Mouse (Mus musculus): ENCODE results near the gene Med23. TPM values are rescaled to one million over a fixed set of nuclear protein-coding genes. Genes with fewer than 3 reads are reported as not detected.

Gene Med23
- total RNA-seq (2021), result 10 to 100 TPM; 32.7 to 37.2 TPM
- long read RNA-seq, experiment 1, full-length matches to known transcripts, result 12 of 21 reads
- long read RNA-seq, experiment 1, partial matches to known transcripts, result 7 of 21 reads
- long read RNA-seq, experiment 1, other reads (novel, unspliced or antisense), result 2 of 21 reads
- long read RNA-seq, experiment 2, full-length matches to known transcripts, result 7 of 11 reads
- long read RNA-seq, experiment 2, partial matches to known transcripts, result 2 of 11 reads
- long read RNA-seq, experiment 2, other reads (novel, unspliced or antisense), result 2 of 11 reads

DNA sequence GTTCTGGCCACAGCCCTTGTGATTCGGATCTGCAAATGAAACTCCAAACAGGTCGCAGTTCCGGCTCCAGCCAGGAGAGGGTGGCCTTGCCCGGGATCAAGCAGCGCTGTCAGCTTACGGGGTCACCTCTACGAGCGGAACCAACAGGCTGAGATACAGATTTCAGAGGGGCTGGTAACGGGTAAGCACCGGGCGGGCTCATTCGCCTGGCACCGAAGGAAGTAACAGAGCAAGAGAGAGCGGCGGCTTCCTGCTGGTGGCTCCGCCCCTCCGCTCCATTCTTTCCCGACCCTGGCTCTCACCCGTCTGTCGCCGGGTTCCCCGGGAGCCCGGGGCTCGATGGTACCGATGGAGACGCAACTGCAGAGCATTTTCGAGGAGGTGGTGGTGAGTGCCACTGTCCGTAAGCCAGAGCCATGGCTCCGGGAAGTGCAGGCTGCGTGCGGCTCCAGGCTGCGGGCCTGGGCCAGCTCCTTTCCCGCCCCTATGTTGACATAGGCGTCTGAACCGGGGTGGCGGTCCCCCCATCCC lies at the start of gene Med23:
Med23 (plus strand) TSS at position 227 of the 531 bp plus-strand sequence.
- Histone ChIP-seq H3K4me3 (peak within 1 kb of the TSS; percentile 84), H3K27ac (peak within 1 kb of the TSS; percentile 54)
- TF ChIP-seq CTCF (IDR thresholded peaks at IDR 0.05), result peak; percentile 93
- intact Hi-C loops (cut with DNase I), result loop anchor here (1.0 to 5.0 kb wide), 3 partner anchors 73 to 367 kb away; no protein-coding TSS in a partner anchor
- peak; percentile 97 to 99 for DNase-seq (ENCODE audit: extremely low spot score in 1 of 2, low spot score in 2 of 2)

DNA sequence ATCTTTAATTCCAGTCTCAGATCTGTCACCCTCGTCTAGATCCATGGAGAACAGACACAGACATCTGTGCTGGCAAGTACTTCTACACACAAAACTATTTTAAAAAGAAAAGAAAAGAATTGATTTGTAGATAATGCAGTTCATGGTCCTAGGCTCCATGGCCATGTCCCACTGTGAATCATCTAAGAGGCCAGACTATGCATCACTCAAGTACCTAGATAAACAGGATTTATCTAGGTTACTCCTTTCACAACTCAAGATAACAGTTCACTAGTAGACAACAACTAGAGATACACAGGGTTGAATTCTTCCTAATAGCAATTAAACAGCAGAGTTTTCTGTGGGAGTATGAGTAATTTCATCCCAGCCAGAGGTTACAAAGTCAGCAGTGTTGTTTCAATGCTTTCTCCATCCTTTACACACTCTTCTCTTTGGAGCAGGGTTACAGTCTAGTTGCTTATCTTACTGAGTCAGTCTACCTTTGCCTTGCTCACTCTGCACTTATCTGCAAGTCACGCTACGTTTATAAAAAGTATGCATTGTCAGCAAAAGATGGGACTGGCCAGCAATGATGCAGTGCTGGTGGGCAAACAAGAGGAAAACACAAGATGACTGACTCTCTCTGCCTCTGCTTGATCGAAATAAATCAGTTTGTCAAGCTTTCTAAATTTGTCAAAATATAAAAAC lies 47.7 kb upstream of the Med23 start:
- H3K4me3 ChIP-seq, result no peak overlapping the region
- intact Hi-C loops (cut with DNase I), result no loop called here
- no peak for TF ChIP-seq CTCF (IDR thresholded peaks at IDR 0.05)
- H3K27ac ChIP-seq, result no peak overlapping the region
- no peak for DNase-seq (ENCODE audit: extremely low spot score in 1 of 2, low spot score in 2 of 2)

DNA sequence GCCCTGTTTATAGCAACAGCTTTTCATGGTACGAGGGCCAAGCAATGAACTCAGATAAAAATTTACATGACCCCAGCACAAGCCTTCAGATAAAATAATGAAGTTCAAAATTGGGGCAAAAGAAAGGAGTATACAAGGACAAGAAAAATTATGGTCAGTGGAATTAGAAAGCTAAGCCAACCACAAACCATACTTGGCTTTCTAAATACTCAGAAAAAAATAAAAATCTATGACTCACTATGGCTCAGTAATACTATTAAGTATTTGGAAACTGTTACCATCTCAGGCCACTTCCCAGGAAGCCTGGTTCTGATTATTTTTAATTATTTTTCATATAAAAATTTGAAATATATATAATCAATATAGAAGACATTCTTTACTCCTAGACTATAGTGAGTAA lies 46.9 kb upstream of the Med23 start:
- DNase-seq (ENCODE audit: extremely low spot score in 1 of 2, low spot score in 2 of 2), result no peak
- TF ChIP-seq CTCF (IDR thresholded peaks at IDR 0.05), result no peak

DNA sequence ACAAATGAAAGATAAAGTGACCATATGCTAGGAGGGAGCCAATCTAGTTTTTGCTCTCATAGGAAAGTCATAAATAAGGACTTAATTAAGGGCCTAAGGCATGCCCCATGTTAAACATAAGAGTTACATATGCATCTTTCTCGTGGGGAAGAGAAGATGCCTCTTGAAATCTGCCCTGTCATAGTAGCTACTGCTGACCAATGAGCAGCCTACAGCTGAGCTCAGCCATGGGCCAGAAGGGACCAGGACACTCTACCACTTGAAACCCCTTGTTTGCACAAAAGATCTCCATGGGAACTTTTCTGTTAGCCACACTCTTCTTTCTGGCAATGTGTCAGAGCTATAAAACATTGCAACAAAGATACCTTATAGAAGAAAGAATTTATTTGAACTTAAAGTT lies 46.5 kb upstream of the Med23 start:
- no peak for TF ChIP-seq CTCF (IDR thresholded peaks at IDR 0.05)
- Histone ChIP-seq H3K27ac (no peak overlapping the region), H3K4me3 (no peak overlapping the region)
- DNase-seq (ENCODE audit: extremely low spot score in 1 of 2, low spot score in 2 of 2), result no peak
- intact Hi-C loops (cut with DNase I), result no loop called here

More for the DNA sequence above, 46.9 kb upstream of the Med23 start:
- H3K4me3 ChIP-seq, result no peak overlapping the region
- intact Hi-C loops (cut with DNase I), result no loop called here
- H3K27ac ChIP-seq, result no peak overlapping the region

DNA sequence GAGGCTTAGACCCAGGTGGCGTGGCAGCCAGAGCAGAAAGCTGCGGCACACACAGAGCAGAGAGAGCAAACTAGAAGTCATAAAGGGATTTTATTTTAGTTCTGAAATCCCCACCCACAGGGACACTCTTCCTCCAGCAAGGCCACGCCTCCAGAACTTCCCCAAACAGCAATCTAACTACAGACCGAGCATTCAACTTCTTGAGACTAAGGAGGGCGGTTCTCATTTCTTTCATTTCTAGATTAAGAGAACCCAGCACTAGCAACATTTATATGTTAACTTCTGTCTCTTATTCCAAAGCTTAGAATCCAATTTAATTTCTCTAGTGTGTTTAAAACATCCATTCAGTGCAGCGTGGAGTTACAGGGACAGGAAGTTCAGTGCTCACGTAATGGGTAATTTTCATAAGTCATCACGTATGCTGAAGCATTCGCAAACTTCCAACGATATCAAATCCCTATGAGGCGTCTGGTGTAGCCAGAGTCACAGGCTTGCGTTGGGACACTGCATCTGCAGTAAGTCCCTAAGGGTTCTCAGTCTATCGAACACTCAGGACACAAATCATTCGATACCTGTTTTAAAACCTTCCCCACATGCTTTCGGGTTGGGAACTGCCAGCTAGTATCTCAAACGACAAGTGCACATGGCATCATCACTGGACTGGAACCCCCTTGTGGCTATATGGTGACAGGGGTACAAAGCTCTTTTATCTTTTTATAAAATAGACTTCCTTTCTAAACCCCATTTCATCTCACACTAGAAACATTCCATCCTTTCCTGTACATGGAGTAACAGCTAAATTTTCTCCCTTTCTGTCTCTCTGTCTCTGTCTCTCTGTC lies 45.9 kb upstream of the Med23 start:
- Histone ChIP-seq H3K27ac (no peak overlapping the region), H3K4me3 (no peak overlapping the region)
- intact Hi-C loops (cut with DNase I), result no loop called here
- TF ChIP-seq CTCF (IDR thresholded peaks at IDR 0.05), result no peak
- DNase-seq (ENCODE audit: extremely low spot score in 1 of 2, low spot score in 2 of 2), result no peak

DNA sequence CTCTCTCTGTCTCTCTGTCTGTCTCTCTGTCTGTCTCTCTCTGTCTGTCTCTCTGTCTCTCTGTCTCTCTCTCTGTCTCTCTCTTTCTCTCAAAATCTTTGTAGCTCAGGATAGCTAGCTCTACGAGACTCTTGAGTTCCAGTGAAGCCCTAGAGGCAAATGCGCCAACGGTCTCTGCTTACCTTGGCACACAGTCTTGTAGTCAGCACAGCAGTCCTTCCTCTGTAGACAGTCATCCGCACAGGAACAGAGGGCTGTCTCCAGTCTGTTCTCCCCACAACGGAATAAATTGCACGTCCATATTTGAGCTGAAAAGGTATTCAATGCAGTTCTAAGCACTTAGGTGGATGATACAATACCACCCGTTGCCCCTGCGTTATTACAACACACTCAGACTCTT lies 45.2 kb upstream of the Med23 start:
- no peak for DNase-seq (ENCODE audit: extremely low spot score in 1 of 2, low spot score in 2 of 2)
- Histone ChIP-seq H3K4me3 (no peak overlapping the region), H3K27ac (no peak overlapping the region)
- intact Hi-C loops (cut with DNase I), result no loop called here
- TF ChIP-seq CTCF (IDR thresholded peaks at IDR 0.05), result no peak

DNA sequence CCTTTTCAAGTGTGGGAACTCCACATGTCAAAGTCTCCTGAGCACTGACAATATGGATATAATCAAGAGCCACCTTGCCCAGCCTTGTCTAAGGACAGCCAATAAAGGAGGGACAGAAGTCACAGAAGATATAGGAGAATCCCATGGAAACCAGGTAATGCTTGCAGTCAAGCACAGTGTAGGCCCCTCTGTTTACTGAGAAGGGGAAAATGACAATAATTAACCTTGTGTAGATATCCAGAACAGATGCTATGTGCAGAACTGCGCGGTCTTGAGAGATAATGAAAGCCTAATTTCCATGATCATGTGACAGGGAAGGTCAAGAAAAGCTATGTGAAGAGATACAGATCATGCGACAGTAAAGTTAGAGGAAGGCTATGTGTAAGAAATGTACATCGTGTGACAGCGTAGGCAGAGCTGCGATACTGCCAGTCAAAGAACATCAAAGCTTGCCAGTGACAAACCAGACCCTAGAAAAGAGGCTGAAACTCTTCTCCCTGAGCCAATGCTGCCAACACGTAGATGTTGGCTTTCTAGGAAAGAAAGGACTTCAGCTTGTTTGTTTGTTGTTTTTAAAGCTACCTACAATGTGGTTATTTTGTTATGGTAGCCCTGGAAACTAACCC lies 44.2 kb upstream of the Med23 start:
- intact Hi-C loops (cut with DNase I), result no loop called here
- no peak overlapping the region for H3K27ac ChIP-seq
- no peak for TF ChIP-seq CTCF (IDR thresholded peaks at IDR 0.05)
- H3K4me3 ChIP-seq, result no peak overlapping the region
- DNase-seq (ENCODE audit: extremely low spot score in 1 of 2, low spot score in 2 of 2), result no peak

DNA sequence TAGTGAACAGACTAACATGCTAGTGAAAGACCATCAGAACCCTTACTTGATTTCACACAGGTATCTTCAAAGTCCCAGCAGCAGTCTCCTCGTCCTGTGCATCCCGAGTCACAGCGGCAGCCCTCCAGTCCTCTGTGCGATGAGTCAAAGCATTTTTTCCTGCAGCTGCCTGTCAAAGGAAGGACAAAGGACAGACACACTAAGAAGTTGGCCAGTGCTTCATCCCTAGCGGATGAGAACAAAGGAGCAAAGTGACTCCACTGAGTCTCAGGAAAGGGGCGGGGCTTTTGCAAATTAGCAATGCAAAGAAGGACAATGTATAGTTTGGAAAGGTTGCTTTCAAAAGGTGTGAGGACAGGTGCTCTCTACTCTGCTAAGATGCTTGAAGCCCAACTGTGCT lies 43.7 kb upstream of the Med23 start:
- intact Hi-C loops (cut with DNase I), result no loop called here
- Histone ChIP-seq H3K27ac (no peak overlapping the region), H3K4me3 (no peak overlapping the region)
- DNase-seq (ENCODE audit: extremely low spot score in 1 of 2, low spot score in 2 of 2), result no peak
- no peak for TF ChIP-seq CTCF (IDR thresholded peaks at IDR 0.05)

DNA sequence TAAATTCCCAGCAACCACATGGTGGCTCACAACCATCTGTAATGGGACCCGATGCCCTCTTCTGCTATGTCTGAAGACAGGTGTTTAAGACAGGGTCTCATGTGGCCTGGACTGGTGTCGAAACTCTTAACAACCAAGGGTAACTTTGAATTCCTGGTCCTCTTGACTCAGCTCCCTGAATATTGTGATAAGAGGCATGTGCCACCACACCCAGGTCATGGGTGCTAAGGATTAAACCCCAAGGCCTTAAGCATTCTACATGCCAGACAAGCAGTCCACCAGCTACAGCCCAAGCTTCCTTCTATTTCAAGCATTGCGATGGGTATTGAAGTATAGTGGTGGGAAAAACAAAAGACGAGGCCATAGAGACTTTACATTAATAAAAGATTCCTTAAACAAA lies 41.6 kb upstream of the Med23 start:
- intact Hi-C loops (cut with DNase I), result no loop called here
- no peak for TF ChIP-seq CTCF (IDR thresholded peaks at IDR 0.05)

DNA sequence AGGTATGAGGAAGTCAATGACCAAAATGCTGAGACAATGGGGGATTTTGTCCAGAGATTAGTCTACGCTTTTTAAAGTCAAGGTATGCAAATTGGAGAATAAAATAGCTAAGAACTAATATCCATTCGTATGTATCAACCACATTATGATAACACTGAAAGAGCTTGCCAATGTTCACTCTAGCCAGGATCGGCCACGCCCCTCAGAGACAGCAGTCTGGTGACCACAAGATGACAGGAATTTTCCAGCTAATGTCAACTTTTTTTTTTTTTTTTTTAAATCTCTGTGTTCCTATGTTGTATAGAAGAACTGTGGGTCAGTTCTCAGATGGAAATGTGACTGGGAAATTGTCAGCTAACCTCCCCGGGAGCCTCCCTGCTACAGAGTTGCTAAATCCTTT lies 39.3 kb upstream of the Med23 start:
- H3K27ac ChIP-seq, result no peak overlapping the region
- no peak overlapping the region for H3K4me3 ChIP-seq
- intact Hi-C loops (cut with DNase I), result no loop called here
- no peak for DNase-seq (ENCODE audit: extremely low spot score in 1 of 2, low spot score in 2 of 2)
- no peak for TF ChIP-seq CTCF (IDR thresholded peaks at IDR 0.05)

More for the DNA sequence above, 41.6 kb upstream of the Med23 start:
- Histone ChIP-seq H3K27ac (no peak overlapping the region), H3K4me3 (no peak overlapping the region)
- DNase-seq (ENCODE audit: extremely low spot score in 1 of 2, low spot score in 2 of 2), result no peak

DNA sequence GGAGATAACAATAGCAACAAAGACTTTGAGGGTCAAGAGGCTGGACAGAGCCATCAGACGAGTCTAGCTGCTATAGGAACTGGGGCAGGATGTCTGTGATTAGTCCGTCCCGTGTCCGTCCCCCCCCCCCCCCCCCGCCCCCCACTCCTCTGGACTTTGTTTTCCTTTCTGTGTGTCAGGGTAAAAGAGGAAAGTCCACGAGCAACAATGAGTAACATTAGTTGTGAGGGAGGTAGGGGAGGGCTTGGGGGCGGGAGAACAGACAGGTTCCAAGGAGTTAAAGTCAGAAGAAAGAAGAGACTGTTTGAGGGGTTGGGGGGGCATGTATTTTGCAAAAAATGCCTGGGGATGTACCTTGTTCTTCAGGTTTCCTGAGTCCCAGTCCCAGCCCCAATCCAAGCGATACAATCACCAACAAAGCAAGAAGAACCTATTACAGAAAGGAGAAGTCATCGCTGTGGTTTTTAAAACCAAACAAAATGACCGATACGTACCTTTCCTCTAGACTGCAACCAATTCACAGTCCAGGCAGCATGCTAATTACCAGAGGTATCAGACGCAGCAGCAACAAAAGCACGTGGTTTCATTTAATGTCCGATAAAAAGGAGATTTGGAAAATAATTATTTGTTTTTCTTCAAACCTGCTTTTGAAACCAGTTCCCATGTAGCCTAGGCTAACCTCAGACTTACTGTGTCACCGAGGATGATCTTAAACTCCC lies 38.2 kb upstream of the Med23 start:
- TF ChIP-seq CTCF (IDR thresholded peaks at IDR 0.05), result no peak
- DNase-seq (ENCODE audit: extremely low spot score in 1 of 2, low spot score in 2 of 2), result no peak
- intact Hi-C loops (cut with DNase I), result no loop called here
- H3K27ac ChIP-seq, result no peak overlapping the region
- no peak overlapping the region for H3K4me3 ChIP-seq

Measured in left cerebral cortex, adult 2 months (tissue).